29 mouse cellular contexts compared by ENCODE assay signal in genomic region chr9:96445351-96445750, GRCm38 (mm10). TPM values are rescaled to one million over a fixed set of nuclear protein-coding genes. Genes with fewer than 3 reads are reported as not detected.
DNase-seq lines count a peak whose midpoint lies in the region; ATAC-seq and TF ChIP-seq lines count a peak whose summit lies in the region.
"Had no signal": no experiment of that assay in that cellular context is flagged by ENCODE, and none has a peak within 500 bp of the region (broad histone marks: within the 10 kb centered on the region; RNA-seq: fewer than 3 reads in every experiment).

No protein-coding gene starts in this region.

- 0 out of 2 replicates have a peak, but pooled peaks cover 3% of the 10 kb centered on the region for H3K4me1 ChIP-seq in brown adipose tissue, adult 24 weeks (ENCODE audit: control insufficient read depth, insufficient read depth, insufficient read length, low read length)
- peaks cover 9% of the 10 kb centered on the region; the same call in 1 of the 2 replicates for H3K4me1 ChIP-seq in forebrain, embryonic 12.5 days
- H3K4me1 ChIP-seq: embryonic facial prominence, embryonic 12.5 days; heart, embryonic 15.5 days; hindbrain, embryonic 13.5 days had no signal

- no peaks in the 10 kb centered on the region for H3K36me3 ChIP-seq in forebrain, embryonic 12.5 days (replicated peaks)
- H3K36me3 ChIP-seq: embryonic facial prominence, embryonic 12.5 days; embryonic facial prominence, embryonic 15.5 days; heart, embryonic 15.5 days; hindbrain, embryonic 10.5 days; hindbrain, embryonic 13.5 days had no signal

- no peak overlapping the region for H3K4me3 ChIP-seq in brown adipose tissue, adult 24 weeks (ENCODE audit: insufficient read depth, low read depth, low read length)
- no peak overlapping the region for H3K4me3 ChIP-seq in forebrain, embryonic 12.5 days (replicated peaks)
- no peak overlapping the region for H3K4me3 ChIP-seq in left cerebral cortex, adult 2 months
- H3K4me3 ChIP-seq: embryonic facial prominence, embryonic 12.5 days; embryonic facial prominence, embryonic 15.5 days; erythroblast, embryonic 14.5 days; forebrain, embryonic 13.5 days; heart, embryonic 15.5 days; hindbrain, embryonic 10.5 days; hindbrain, embryonic 13.5 days had no signal

- ATAC-seq in frontal cortex, adult (ENCODE audit: low TSS enrichment) = peak; percentile 50; the same call in 1 of the 2 replicates
- ATAC-seq in forebrain, embryonic 12.5 days (ENCODE audit: low FRiP score) = no peak
- ATAC-seq: forebrain, embryonic 13.5 days; forebrain, embryonic 16.5 days; hindbrain, embryonic 16.5 days; intestine, embryonic 16.5 days had no signal

- no peak overlapping the region for H3K9ac ChIP-seq in forebrain, embryonic 12.5 days
- H3K9ac ChIP-seq: embryonic facial prominence, embryonic 12.5 days; embryonic facial prominence, embryonic 15.5 days; forebrain, embryonic 13.5 days; heart, embryonic 15.5 days; hindbrain, embryonic 13.5 days had no signal

- TF ChIP-seq CTCF in left cerebral cortex, adult 2 months (IDR thresholded peaks at IDR 0.05) = no peak

- H3K4me2 ChIP-seq in forebrain, embryonic 12.5 days = no peak overlapping the region
- H3K4me2 ChIP-seq: embryonic facial prominence, embryonic 12.5 days; embryonic facial prominence, embryonic 15.5 days; forebrain, embryonic 13.5 days; heart, embryonic 11.5 days; heart, embryonic 15.5 days; hindbrain, embryonic 13.5 days had no signal

- intact Hi-C loops in left cerebral cortex, adult 2 months (cut with DNase I) = no loop called here

- no peak for DNase-seq in frontal cortex, postnatal 36 days (ENCODE audit: low spot score in 2 of 2)
- peak; percentile 44 for DNase-seq in 3T3-L1 (ENCODE audit: low read depth, low spot score)
- peak; percentile 40 for DNase-seq in Muller cell, postnatal 12 days (ENCODE audit: inconsistent ontology term)
- no peak for DNase-seq in ovary, postnatal 14 days (ENCODE audit: low spot score)
- DNase-seq in left cerebral cortex, adult 2 months (ENCODE audit: extremely low spot score in 1 of 2, low spot score in 2 of 2) = no peak
- DNase-seq: adrenal gland, adult 8-10 months; cerebellum, adult 11 months; cerebellum, adult 2 months; cerebellum, adult 9-11 months; cerebellum, postnatal 25 days; gastrocnemius, postnatal 14 days; heart, adult 11 months; heart, postnatal 10 days; heart, postnatal 36 days; kidney, adult 18-20 months had no signal

- H3K9me3 ChIP-seq in forebrain, embryonic 12.5 days = no peaks in the 10 kb centered on the region
- H3K9me3 ChIP-seq: embryonic facial prominence, embryonic 12.5 days; embryonic facial prominence, embryonic 15.5 days; forebrain, embryonic 13.5 days; heart, embryonic 15.5 days; hindbrain, embryonic 10.5 days; hindbrain, embryonic 13.5 days had no signal

- WGBS in forebrain, embryonic 12.5 days = 85% methylated on average over 4 of the region's 4 CpGs

- peak overlapping the region; percentile 67; the same call in 1 of the 2 replicates for H3K27ac ChIP-seq in brown adipose tissue, adult 24 weeks (replicated peaks; ENCODE audit: low read depth, low read length)
- H3K27ac ChIP-seq in forebrain, embryonic 12.5 days = no peak overlapping the region
- no peak overlapping the region for H3K27ac ChIP-seq in left cerebral cortex, adult 2 months
- H3K27ac ChIP-seq: embryonic facial prominence, embryonic 12.5 days; embryonic facial prominence, embryonic 15.5 days; forebrain, embryonic 13.5 days; heart, embryonic 15.5 days; hindbrain, embryonic 10.5 days; hindbrain, embryonic 13.5 days had no signal

- H3K27me3 ChIP-seq in forebrain, embryonic 12.5 days = peaks cover 17% of the 10 kb centered on the region; the same call in 1 of the 2 replicates
- H3K27me3 ChIP-seq: embryonic facial prominence, embryonic 12.5 days; embryonic facial prominence, embryonic 15.5 days; forebrain, embryonic 13.5 days; heart, embryonic 15.5 days; hindbrain, embryonic 13.5 days had no signal

RNA-seq across cellular contexts. Expression of gene Rnf7, which starts 33.1 kb away (rescaled TPM):
- 175 and 193 TPM in 2 replicates for polyA plus RNA-seq in brown adipose tissue, adult 24 weeks (2012; ENCODE audit: insufficient read depth, insufficient read length, missing spikeins)
- 231 and 238 TPM in 2 replicates for polyA plus RNA-seq in forebrain, embryonic 12.5 days (2016; fragmentation: Nextera tagmentation; extraction: Ambion mirVana)
- total RNA-seq in left cerebral cortex, adult 2 months (2021) = 10 to 100 TPM; 59.5 to 67.7 TPM

Comparison
In these comparisons a context has a peak if more than half of its experiments do, and no peak if none do; other contexts are left out.
1. DNase-seq: peak in 3T3-L1 (single experiment) and Muller cell, postnatal 12 days (single experiment); none in frontal cortex, postnatal 36 days (0 of 2), ovary, postnatal 14 days (single experiment) and left cerebral cortex, adult 2 months (0 of 2).